Mouse (Mus musculus) cerebellum, adult 11 months (tissue): ENCODE data around the gene Hdac4.
A peak's percentile ranks its signal among the peaks of the same experiment; 100 is the strongest.

Experiments used
- DNase-seq: peaks from one replicate; pipeline ENCODE4 v3.0.0; 2022

Gene Hdac4

DNA sequence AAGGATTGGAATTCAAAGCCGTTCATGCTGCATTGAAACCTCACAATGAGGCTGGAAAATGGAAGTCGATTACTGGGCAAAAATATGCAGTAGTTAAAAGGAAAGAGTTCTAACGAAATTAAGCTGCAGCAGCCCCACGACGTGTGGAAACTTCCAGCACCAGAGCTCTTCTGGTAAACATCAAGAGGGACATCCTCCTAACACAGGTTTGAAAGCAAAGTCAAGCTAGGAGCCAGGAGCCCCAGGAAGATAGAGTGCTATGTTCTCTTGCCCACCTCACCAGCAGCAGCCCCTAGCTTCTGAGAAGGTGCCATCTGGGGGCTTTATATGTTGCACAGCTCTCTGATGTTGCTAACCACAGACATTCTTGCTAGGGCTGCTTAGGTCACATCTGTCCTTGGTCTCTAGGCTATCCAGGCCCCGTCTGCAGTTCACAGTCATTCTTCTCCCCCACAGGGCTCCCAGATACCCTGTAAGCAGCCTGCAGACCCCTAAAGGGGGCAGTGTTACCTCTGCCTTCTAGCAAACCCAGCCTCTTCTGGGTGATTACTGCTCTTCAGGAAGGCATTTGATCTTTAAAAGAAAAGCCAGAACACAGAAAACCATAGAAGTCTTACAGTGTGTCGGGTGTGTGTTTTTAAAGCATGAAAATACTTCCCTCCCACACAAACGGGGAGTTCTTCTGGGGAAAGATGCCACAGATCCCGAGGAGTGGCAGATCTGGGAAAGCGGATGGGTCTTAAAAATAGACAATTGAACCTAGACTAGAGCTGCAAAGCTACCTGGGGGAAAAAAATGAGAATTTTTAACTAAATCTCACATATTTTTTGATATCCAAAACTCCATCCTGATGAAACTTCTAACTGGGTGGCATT, 17.2 kb downstream of the Hdac4 start:
- no peak for DNase-seq

DNA sequence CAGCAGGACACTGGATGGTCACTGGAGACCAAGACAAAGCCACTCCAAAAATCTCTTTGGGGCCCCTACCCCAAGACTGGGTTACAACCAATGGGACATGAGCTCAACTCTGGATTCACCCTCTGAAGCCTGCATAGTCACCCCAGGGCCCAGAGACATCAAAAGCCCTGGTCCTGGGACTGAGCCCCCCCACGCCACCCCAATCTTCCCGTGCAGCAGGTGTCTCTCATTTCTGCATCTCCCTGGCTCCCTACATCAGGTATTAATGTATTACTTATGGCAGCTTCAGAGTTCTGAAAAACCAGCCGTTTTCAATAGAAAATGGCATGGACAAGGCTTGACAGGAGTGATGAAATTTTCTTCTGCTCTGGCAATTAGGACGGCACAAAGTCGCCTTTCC, 17.9 kb downstream of the Hdac4 start:
- DNase-seq, result no peak

DNA sequence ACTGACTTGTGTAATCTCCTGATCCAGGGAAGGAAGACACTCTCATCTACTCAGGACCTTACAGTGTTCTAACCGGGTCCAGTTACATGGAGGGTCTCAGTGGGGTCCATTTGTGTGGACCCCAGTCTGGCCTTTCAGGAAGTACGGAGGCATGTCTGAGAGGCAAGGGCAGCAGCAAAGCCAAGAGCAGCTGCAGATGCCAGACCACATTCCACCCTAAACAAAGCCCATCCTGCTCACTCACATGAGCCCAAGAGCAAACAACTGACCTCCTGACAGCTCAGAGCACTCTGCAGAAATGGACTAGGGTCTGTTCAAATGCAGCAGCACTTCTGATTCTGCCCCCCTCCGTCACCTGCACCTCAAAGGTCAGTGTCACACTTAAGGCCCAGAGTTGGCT, 18.3 kb downstream of the Hdac4 start:
- no peak for DNase-seq

DNA sequence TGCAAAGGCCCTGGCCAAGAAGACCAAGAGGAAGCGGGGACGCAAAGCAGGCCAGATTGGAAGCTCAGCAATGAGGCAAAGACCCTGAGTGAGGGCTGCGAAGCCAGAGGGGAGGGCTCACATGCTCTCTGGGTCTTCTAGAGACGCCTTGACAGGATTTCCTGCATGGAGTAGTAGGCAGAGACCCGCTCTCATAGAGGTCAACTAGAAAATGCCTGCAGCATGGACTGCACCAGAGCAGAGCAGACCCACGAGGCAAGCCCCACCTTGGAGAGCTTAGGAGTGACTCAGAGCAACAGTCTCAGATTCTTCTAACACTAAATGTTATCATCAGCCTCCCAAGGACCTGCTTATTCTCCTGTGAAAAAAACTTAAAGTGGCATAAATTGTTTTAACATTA, 20.2 kb downstream of the Hdac4 start:
- no peak for DNase-seq

DNA sequence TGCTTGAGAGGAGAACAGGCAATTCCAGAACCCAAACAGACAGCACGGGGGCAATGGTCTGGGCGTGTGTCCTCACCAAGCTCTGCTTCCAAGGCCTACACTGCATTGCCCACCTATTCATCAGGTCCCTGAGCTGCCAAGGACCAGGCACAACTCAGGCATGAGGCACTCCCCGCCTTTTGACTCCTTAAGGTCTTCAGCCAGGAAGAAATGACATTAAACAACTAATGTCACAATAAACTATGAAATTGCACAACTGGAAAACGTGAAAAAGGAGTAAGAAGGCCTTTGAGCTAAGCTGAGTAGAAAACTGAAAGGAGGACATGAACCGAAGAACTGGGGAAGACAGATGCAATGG, 20.6 kb downstream of the Hdac4 start:
- no peak for DNase-seq

DNA sequence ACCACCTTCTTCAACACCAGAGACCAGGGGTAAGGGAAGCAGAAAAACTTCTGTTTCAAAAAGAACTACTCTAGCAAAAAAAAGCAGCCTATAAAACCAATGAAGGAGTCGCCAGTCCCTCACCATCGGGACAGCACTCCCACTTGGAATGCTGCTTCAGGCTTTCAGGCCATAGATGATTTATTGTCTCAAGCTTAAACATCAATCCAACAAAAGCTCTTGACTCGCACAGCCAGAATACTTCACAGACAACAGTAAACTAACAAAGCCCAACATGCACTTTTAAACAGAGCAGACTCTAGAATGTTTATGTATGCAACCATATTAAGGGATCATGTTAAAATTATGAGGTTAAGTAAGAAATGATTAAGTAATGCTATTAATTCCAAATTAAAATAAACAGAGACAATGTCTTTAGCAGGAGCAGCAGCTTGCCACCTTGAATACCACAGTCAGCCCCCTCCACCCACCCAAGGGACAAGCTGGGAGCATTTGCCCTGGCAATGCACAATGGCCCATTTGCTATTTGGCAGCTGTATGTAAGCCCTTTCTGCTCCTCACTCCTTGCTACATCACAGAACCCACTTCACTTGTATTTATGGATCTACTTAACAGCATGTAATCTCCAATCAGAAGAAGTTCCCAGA, 21.1 kb downstream of the Hdac4 start:
- no peak for DNase-seq

DNA sequence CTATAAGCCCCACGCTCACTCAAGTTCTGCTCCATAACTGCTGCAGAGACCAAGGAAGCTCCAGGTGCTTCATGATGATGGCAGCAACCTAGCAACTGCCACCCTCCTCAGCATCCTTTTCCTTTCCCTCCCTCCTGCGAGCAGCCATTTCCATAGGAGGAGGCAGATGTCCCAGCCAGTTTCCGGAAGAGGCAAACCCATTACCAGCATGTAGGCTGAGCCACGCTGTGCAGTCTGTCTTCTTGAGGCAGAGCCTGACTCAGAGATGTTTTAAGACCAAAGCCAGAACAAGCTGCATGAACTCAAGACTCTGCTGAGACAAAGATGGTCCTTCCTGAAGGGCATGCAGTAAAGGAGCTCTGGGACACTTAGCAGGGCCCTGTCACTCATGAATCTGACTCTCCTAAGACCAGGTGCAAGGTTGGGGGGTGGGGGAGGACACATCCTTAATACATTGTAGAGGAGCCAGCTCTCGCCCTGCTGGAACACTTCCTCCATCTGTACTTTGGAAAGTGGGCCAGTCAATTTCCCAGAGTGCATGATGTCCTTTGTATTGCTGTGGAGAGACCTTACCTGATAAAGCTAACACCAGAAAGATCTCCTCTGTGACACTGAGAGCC, 24.8 kb downstream of the Hdac4 start:
- DNase-seq, result peak; percentile 52

DNA sequence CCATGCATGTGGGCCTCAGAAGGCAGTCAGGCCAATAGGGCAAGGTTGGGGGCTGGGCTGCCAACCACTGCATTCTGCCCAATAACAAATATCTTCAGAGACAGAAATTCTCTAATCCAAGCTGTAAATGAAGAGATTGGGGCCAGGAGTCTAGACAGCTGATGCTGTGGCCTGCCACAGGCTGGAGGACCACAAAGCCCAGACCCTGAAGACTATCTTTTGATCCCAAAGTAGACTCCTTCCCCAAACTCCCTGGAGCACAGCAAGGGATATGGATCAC, 25.8 kb downstream of the Hdac4 start:
- no peak for DNase-seq

DNA sequence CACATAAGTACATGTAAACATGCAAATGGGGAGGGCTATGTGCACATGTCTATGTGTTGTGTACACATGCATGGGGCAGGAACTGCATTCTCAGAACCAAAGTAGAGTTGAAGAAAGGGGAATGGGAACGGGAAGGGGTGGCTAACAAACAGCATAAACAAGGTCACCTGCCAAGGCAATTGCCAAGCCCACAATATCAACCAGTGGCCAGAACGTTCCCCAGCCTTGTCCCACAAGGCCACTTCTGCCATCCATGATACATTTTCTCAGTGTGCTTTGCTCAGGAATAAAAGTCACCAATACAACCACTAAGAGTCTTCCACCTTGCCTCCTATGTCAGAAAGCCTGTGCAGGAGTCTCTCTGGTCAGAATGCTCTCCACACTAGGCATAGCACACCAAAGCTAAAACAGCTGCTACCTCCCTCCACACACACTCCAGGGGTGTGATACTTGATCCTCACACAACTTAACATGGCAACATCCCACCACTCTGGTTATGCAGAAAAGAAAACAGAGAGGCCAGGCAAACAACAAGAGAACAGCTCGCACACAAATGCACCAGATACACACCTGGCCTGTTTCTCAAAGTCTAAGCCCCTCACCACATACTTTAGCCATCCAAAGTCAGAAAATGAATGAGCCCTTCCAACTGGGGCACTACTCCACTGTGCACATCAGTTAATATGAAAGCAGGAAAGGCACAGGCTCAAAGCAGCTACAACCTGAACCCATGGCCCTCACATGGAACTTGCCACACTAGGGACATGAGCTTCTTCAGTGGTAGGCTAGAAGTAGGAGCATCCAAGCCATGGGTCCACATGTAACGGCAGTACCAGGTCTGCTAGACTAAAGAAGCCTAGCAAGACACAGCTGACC, 26.4 kb downstream of the Hdac4 start:
- no peak for DNase-seq

DNA sequence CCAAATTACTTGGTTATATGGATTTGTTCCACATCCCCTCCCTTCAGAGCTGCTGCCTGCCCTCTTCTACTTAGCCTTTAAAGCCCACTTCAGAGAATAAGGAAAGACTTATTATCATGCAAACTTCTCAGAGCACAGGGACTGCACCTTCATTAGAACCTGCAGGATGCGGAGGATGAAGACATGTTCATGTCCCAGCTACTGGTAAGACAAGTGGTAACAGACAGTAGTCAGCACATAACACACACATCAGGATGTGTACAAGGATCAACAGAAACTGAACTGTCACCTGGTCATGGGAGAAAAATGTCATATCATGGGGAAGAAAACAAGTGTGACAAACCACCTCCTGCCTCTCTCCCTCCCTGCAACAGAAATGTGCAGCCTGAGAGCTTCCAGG, 31.6 kb downstream of the Hdac4 start:
- DNase-seq, result no peak

DNA sequence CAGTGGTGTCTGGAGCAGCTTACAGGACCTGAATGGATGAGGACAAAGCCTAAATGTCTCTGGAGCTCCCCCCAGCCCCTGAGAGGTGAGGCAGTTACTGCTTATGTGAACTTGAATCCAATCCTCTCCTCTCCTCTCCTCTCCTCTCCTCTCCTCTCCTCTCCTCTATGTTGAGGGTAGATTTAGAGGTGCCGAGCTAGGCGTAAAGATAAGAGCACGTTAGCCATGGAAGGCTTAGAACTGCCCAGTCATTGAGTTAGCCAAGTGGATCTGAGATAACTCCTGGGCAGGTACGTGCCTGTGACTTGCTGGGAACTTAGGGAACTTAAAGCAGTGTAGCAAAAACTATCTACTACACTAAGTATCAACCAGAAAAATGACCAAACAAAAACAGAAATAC, 35.7 kb downstream of the Hdac4 start:
- DNase-seq, result no peak

DNA sequence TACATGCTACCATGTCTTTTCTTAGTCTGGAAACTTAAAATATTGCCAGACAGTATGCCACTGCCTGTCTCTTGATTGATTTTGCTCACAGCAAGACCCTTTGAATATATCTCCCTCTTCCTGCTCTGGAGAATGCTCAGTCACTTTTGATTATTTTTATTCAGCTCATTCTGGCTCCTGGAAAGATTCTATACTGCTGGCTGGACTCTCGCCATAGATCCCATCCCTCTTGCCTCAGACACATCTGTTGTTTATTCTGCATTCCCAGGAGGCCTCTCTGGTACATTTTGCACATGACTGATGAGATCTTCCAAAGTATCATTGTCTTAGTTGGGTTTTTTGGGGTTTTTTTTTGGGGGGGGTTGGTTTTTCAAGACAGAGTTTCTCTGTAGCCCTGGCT, 45.3 kb downstream of the Hdac4 start:
- no peak for DNase-seq

DNA sequence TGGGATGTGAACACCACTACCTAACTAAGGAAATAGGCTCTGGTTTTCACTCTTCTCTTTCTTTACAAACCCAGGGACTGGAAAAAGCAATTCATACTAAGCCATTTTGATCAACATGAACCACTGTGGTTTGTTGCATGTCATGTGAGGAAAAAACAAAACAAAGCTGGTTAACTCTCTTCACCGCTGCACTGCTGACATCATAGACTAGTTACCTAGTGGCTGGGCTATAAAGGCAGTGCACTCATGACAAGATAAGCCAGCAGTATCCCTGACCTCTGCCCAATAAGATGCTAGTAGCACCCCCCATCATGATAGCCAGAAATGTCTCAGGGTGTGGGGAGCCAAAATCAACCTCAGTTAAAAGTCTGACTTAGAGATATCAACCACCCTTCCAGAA, 47.0 kb downstream of the Hdac4 start:
- DNase-seq, result no peak

DNA sequence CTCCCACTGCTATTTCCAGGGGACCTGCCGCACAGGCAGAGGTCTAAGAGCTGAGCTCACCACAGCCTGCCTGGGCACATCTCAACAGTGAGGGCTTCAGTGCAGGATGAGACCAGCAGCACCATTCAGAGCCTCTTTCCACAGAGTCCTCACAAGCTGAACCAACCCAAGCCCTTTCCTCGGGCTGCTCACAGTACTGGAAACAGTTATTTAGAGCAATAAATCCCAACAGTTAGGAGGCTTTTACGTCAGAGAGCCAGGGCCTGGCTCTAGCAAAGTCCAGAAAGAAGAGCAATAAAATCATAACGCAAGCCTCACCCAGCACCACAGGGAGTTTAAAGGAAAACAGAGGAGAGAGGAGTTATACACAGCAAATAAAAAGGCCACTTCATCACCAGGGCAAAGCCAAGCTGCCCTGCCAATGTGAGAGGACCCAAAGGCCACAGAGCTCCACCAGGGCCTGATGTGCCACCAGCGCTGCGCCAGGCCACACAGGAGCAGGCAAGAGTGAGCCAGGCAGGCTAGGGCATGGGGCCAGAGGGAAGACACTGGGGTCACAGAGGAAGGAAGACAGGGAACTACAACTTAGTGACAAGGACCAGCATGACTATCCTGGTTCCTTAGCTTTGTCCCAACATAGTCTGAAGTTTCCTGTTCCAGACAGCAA, 50.5 kb downstream of the Hdac4 start:
- DNase-seq, result no peak

DNA sequence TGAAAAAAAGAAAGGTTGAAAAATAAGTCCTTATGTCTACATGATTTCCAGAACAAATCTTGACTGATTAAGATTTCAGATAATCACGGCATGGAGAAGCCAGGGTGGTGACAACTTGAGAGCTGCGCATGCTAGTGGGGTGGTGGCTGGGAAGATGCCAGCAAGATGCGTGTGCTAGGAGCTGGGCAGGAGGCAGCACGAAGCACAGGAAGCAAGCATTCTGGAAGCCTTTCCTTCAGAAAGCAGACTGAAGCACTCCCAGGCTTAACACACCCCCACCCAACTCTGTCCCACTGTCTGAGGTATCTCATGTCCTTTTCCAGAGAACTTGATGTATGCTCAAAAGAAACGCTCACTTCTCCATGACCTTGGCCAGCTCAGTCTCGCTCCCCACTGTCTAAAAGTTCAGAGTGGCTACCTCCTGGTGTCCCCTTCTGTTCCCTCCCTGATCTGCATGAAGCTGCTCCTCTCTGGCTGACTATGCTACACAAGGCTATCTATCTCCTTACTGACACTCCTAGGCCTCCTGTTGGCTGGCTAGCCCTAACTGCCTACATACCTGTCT, 52.1 kb downstream of the Hdac4 start:
- DNase-seq, result no peak

DNA sequence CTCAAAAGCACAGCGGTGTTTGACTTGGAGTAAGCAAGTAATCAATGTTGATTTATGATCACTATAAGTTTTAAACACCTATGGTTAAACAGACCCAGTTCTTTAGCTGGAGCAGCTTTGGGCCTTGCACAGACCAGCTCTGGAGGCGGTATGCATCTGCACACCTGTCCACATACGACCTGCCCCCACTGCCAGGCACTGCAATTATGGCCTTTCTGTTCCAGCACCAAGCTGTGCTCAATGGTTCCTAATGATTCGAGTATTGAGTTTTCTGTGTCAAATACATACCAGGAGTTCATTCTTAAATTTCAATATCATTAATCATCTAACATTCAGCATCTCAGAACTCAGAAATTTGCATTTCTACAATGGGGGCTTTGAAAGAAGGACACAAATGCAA, 52.7 kb downstream of the Hdac4 start:
- DNase-seq, result no peak

DNA sequence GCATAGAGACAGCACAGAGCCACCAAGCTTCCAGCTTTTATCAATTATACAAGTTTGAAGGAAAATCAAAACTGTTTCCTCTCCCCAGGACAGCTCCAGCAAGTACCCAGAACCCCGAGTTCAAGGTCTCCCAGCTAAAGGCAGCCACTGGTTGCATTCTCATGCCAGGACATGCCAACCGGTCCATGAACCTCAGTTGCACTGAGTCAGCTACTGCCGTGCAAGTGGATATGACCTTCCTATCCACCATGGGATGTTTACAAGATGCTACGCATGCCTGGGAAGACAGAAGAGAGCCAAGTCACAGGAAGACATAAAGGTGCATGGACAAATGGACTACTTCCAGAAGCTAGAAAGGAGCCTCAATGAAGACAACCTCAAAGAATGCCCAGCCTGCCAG, 56.5 kb downstream of the Hdac4 start:
- no peak for DNase-seq

DNA sequence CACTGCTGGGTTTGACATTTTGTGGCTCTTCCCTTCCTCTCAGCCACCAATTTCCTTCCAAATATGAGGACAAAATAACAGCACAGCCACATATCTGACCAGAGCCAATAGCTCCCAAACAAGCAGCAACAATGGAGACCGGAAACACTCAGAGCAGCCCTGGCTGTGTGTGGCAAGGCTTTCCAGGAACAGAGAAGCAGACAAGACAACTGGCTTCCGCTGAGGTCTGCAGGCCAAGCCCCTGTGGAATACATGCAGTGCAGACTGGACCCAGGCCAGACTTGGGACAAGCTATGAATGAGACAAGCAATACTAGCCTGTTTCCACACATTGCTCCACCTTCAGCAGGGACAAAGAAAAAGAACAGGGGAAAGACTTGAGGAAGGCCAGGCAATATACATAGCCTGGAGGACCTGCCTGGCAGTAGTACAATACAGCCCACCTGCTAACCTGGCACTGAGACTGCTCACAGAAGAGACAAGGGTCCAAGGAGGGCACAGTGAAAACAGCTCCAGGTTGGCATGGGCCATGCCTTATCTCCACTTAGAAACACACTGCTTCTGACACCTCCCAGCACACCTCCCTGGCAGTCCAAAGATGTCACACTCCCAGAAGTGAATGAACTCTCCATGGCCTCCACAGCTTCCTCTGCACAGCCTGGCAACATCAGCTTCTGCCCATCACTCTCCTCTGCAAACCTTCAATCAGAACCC, 58.2 kb downstream of the Hdac4 start:
- DNase-seq, result peak; percentile 41

DNA sequence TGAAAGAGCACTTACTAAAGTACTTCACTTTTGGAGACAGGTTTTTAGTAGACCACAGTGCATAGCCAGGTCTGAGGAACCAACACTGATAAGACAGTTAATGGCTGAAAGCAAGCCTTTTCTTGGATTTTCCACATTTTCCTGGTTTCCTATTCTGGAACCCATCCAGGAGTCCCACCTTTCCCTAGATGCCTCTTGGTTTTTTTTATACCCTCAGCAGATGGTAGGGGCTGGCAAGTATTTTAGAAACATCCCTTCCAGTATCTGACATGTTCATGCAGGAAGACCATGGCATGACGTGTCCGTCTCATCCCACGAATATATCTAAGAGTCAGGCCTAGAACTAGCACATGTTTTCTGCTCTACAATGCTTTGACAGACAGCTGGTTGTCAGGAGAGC, 59.1 kb downstream of the Hdac4 start:
- no peak for DNase-seq

DNA sequence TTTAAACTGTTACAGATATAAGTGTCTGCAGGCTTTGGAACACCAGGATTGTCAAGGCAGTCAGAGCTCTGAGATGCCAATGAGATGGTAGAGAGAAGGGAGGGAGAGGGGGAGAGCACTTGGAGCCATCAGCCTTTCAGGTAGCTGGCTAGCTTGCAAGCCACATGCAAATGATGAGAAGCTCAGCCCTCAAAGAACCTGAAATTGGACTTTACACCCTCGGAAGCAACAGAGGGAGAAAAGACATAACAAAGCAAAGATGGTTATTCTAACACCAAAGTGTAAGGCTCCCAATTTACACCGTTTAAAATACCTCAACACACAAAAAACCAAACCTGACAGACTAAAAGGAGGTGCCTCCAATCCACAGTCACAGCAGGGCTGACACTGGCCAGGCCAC, 63.3 kb downstream of the Hdac4 start:
- no peak for DNase-seq

DNA sequence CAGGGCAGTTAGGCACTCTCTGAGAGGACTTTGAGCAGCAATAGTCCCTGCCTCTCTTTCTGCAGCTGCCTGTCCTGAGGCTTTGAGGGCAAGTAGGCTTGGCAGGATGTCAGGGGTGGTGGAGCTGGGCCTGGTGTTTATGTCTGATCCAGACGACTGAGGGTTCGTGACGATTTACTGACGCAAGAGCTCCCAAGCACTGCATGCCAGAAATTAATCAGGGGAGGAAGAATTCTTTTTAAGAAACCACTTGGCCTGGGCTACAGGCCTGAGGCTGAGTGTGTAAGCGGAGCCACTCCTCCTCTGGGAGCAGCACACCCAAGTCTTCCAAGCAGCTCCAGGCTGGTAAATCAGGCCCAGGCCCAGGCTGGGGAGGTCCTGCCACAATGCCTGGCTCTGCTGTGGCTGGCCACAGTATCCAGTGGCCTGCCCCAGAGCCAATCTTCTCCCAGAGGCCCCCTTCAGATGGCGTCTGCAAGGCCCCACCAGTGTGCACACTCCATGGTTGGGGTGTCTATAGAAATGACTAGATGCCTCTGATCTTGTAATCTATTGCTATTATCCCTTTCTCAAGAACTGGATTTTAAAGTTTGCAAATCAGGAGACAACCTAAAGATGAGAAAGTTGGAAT, 64.9 kb downstream of the Hdac4 start:
- no peak for DNase-seq

DNA sequence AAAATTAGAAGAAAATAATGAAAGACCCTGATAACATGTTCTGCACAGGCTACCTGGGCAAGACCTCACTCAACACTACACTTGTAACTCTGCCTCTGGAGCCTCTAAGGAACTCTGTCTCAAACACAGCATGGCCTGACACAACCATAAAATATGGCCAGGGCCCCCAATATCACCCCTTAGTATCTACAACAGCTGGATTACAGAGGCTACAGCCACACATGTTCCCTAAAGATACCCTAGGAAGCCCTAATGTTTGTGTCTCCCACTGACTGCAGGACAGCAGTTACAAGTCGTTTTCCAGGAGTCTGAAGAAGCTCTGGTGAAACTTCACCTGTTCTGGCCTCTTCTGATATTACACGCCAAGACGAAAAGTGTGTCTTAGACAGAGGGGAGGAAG, 65.7 kb downstream of the Hdac4 start:
- DNase-seq, result no peak
